Mouse (Mus musculus): ENCODE results near the gene Igf2bp3. TPM values are rescaled to one million over a fixed set of nuclear protein-coding genes. Genes with fewer than 3 reads are reported as not detected.

Igf2bp3 gene
- polyA plus RNA-seq, 1 experiment: 0.06 TPM

DNA sequence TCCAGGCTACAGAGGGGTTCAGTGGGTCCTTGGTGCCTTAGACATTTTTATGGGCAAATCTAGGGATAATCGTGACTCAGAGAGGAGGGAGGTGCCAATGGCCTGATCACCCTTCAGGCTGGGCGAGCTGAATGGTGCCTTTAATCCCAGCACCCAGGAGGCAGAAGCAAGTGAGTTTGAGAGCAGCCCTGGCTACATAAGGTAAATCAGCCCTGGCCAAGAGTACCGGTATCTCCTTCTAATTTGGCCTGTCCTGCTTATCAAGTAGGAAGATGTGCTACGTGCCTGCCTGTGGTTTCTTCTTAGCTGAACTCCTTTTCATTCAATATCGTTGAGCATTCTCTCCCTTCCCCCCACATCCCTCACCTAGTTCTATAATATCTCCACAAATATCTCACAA lies 78.0 kb downstream of the Igf2bp3 start:
- no peaks in the 10 kb centered on the region for H3K27me3 ChIP-seq (ENCODE audit: control insufficient read depth, insufficient read depth, low read length)
- H3K4me3 ChIP-seq (ENCODE audit: low read depth, low read length): no peak overlapping the region
- no peaks in the 10 kb centered on the region for H3K36me3 ChIP-seq (ENCODE audit: control insufficient read depth, insufficient read depth, low read length)
- TF ChIP-seq POLR2A (IDR thresholded peaks at IDR 0.05; ENCODE audit: low read depth, low read length) (no peak), CTCF (IDR thresholded peaks at IDR 0.05; ENCODE audit: extremely low read depth, insufficient read length, insufficient replicate concordance, low read depth, low read length) (no peak)
- no peak overlapping the region for H3K27ac ChIP-seq (ENCODE audit: insufficient read depth, low read depth, low read length)
- peaks cover 8% of the 10 kb centered on the region; the same call in 1 of the 2 replicates for H3K4me1 ChIP-seq (ENCODE audit: control insufficient read depth, insufficient read depth, insufficient read length, low read length)
- WGBS: 78% methylated on average over 5 of the region's 5 CpGs

DNA sequence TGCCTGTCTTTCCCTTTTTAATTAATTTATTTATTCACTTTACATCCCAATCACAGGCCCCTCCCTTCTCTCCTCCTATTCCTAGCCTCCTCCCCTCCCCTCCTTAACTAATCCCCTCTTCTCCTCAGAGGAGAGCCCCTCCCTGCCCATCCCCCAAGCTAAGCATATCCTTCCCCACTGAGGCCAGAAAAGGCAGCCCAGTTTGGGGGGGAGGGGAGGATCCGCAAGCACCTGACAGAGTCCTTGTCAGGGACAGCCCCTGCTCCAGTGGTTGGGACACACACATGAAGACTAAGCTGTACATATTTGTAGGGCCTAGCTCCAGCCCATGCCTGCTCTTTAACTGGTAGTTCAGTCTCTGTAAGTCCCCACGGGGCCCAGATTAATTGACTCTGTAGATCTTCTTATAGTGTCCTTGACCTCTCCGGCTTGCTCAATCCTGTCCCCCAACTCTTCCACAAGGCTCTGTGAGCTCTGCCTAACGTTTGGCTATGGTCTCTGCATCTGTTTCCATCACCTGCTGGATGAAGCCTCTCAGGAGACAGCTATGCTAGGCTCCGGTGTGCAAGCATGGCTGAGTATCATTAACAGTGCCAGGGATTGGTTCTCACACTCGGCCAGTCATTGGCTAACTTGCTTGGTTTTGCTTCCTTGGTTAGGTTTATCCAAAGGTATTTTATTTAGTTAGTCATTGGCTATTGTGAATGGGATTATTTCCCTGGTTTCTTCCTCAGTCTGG lies 82.2 kb downstream of the Igf2bp3 start:
- 80% methylated on average over 6 of the region's 6 CpGs for WGBS
- Histone ChIP-seq H3K4me1 (ENCODE audit: control insufficient read depth, insufficient read depth, insufficient read length, low read length) (peaks cover 2% of the 10 kb centered on the region; the same call in 1 of the 2 replicates), H3K4me3 (ENCODE audit: low read depth, low read length) (no peak overlapping the region), H3K36me3 (ENCODE audit: control insufficient read depth, insufficient read depth, low read length) (no peaks in the 10 kb centered on the region), H3K27ac (ENCODE audit: insufficient read depth, low read depth, low read length) (no peak overlapping the region), H3K27me3 (ENCODE audit: control insufficient read depth, insufficient read depth, low read length) (no peaks in the 10 kb centered on the region)
- TF ChIP-seq POLR2A (IDR thresholded peaks at IDR 0.05; ENCODE audit: low read depth, low read length): no peak
- TF ChIP-seq CTCF (IDR thresholded peaks at IDR 0.05; ENCODE audit: extremely low read depth, insufficient read length, insufficient replicate concordance, low read depth, low read length): no peak

DNA sequence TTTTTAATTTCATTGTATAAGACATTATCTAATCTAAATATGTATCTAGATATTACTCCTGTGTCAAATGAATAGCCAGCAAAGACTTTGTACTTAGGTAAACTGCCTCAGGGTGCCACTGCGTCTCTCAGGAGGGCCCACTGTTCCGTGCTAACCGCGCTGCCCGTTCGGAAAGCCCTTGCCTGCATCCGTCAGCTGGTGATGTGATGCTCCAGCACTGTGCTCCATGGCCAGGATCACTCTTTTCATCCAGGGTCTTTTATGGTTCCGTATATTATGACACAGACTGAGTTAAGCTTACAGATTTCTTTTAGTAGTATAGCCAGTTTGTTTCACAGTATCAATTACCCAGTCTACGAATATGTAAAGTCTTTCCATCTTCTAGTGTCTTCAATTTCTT lies 82.9 kb downstream of the Igf2bp3 start:
- Histone ChIP-seq H3K36me3 (ENCODE audit: control insufficient read depth, insufficient read depth, low read length) (no peaks in the 10 kb centered on the region), H3K4me1 (ENCODE audit: control insufficient read depth, insufficient read depth, insufficient read length, low read length) (peaks cover 2% of the 10 kb centered on the region; the same call in 1 of the 2 replicates), H3K27ac (ENCODE audit: insufficient read depth, low read depth, low read length) (no peak overlapping the region), H3K27me3 (ENCODE audit: control insufficient read depth, insufficient read depth, low read length) (no peaks in the 10 kb centered on the region), H3K4me3 (ENCODE audit: low read depth, low read length) (no peak overlapping the region)
- TF ChIP-seq POLR2A (IDR thresholded peaks at IDR 0.05; ENCODE audit: low read depth, low read length) (no peak), CTCF (IDR thresholded peaks at IDR 0.05; ENCODE audit: extremely low read depth, insufficient read length, insufficient replicate concordance, low read depth, low read length) (no peak)
- 92% methylated on average over 9 of the region's 9 CpGs for WGBS

DNA sequence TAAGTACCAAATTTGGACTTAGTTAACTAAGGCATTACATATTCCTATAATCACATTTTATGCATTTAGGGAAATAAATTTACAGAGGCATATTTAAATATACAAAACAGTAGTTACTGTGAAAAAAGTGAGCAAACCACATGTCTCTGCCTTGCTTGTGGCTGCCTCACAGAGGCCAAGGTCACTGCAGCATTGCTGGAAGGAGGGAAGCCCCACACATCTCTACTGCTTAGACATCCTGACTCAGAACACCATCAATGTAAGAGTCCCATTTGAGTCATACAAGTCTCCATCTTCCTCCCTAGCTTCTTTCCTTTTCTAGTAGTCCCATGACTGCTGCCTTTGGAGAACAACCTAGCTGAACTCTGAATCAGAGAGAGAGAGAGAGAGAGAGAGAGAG lies 84.4 kb downstream of the Igf2bp3 start:
- H3K27ac ChIP-seq (ENCODE audit: insufficient read depth, low read depth, low read length): no peak overlapping the region
- H3K4me3 ChIP-seq (ENCODE audit: low read depth, low read length): no peak overlapping the region
- H3K36me3 ChIP-seq (ENCODE audit: control insufficient read depth, insufficient read depth, low read length): no peaks in the 10 kb centered on the region
- TF ChIP-seq CTCF (IDR thresholded peaks at IDR 0.05; ENCODE audit: extremely low read depth, insufficient read length, insufficient replicate concordance, low read depth, low read length) (no peak), POLR2A (IDR thresholded peaks at IDR 0.05; ENCODE audit: low read depth, low read length) (no peak)
- H3K4me1 ChIP-seq (ENCODE audit: control insufficient read depth, insufficient read depth, insufficient read length, low read length): no peaks in the 10 kb centered on the region
- H3K27me3 ChIP-seq (ENCODE audit: control insufficient read depth, insufficient read depth, low read length): no peaks in the 10 kb centered on the region

DNA sequence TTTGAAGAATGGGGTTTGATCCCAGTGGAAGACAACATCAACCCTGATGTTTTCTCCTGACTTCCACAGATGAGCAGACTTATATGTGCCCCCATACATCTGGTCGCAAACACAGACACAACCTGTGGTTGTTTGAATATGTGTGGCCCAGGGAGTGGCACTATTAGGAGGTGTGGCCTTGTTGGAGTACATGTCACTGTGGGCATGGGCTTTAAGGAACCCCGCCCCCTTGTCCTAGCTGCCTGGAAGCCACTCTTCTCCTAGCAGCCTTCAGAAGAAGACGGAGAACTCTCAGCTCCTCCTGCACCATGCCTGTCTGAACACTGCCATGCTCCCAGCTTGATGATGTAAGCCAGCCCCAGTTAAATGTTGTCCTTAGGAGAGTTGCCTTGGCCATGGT lies 94.4 kb downstream of the Igf2bp3 start:
- no peak overlapping the region for H3K4me3 ChIP-seq (ENCODE audit: low read depth, low read length)
- H3K36me3 ChIP-seq (ENCODE audit: control insufficient read depth, insufficient read depth, low read length): no peaks in the 10 kb centered on the region
- 81% methylated on average over 3 of the region's 3 CpGs for WGBS
- H3K27ac ChIP-seq (ENCODE audit: insufficient read depth, low read depth, low read length): peak overlapping the region; percentile 6; the same call in 1 of the 2 replicates
- no peak for TF ChIP-seq CTCF (IDR thresholded peaks at IDR 0.05; ENCODE audit: extremely low read depth, insufficient read length, insufficient replicate concordance, low read depth, low read length)
- no peak for TF ChIP-seq POLR2A (IDR thresholded peaks at IDR 0.05; ENCODE audit: low read depth, low read length)
- no peaks in the 10 kb centered on the region for H3K4me1 ChIP-seq (ENCODE audit: control insufficient read depth, insufficient read depth, insufficient read length, low read length)
- H3K27me3 ChIP-seq (ENCODE audit: control insufficient read depth, insufficient read depth, low read length): no peaks in the 10 kb centered on the region

DNA sequence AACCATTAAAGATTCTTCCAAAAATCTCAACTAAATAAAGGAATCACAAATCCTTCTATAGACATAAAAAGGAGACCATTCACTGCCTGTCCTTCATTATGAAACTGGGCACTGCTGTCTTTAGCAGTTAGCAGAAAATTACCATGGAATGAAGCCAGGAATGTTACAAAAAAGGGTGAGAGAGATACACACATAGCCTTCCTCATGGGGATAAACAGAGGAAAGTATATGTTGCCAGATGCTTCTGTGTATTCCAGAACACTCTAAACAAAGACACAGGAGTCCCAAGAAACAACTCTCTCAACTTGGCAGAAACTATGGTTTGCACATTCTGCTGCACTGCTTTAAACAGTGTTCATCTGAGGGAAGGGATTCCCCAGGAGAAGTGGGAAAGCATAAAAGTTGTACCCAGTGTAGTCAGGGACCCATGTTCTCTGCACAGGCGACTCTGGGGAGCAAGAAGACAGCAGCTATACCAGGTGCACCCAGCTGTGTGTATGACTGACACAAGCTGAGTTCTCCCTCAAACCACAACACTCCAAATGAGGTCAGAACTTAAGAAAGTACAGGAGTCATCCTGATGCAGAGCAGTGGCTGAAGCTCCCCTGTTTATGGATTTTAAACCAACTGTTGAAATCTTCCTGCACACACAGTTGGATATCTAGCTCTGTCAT lies 95.2 kb downstream of the Igf2bp3 start:
- 57% methylated on average over 1 of the region's 1 CpGs for WGBS
- Histone ChIP-seq H3K36me3 (ENCODE audit: control insufficient read depth, insufficient read depth, low read length) (no peaks in the 10 kb centered on the region), H3K4me1 (ENCODE audit: control insufficient read depth, insufficient read depth, insufficient read length, low read length) (no peaks in the 10 kb centered on the region; the same call in 1 of the 2 replicates), H3K4me3 (ENCODE audit: low read depth, low read length) (no peak overlapping the region), H3K27ac (ENCODE audit: insufficient read depth, low read depth, low read length) (no peak overlapping the region), H3K27me3 (ENCODE audit: control insufficient read depth, insufficient read depth, low read length) (no peaks in the 10 kb centered on the region)
- TF ChIP-seq CTCF (IDR thresholded peaks at IDR 0.05; ENCODE audit: extremely low read depth, insufficient read length, insufficient replicate concordance, low read depth, low read length): no peak
- TF ChIP-seq POLR2A (IDR thresholded peaks at IDR 0.05; ENCODE audit: low read depth, low read length): no peak

DNA sequence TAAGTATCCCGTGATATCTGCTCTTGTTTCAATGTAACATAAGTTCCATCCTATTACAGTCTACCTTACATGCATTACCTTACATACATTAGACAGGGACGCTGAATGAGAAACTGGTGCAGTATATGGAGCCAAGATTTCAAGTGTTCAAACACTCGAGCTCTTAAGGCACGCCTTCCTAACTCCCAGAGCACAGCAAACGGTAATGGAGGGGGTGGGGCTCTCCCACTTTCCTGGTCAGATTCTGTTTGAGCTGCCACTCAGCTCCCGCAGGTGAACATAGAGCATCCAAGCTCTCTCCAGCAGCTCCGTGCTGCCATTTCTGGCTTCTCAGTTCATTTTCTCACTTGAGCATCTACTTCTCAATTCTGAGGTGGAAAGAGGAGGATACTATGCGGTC lies 96.3 kb downstream of the Igf2bp3 start:
- no peak overlapping the region for H3K27ac ChIP-seq (ENCODE audit: insufficient read depth, low read depth, low read length)
- TF ChIP-seq CTCF (IDR thresholded peaks at IDR 0.05; ENCODE audit: extremely low read depth, insufficient read length, insufficient replicate concordance, low read depth, low read length) (no peak), POLR2A (IDR thresholded peaks at IDR 0.05; ENCODE audit: low read depth, low read length) (no peak)
- 57% methylated on average over 8 of the region's 8 CpGs for WGBS
- H3K36me3 ChIP-seq (ENCODE audit: control insufficient read depth, insufficient read depth, low read length): no peaks in the 10 kb centered on the region
- H3K4me1 ChIP-seq (ENCODE audit: control insufficient read depth, insufficient read depth, insufficient read length, low read length): peaks cover 6% of the 10 kb centered on the region; the same call in 1 of the 2 replicates
- no peaks in the 10 kb centered on the region for H3K27me3 ChIP-seq (ENCODE audit: control insufficient read depth, insufficient read depth, low read length)
- H3K4me3 ChIP-seq (ENCODE audit: low read depth, low read length): no peak overlapping the region
